Mouse (Mus musculus): Measurements from ENCODE around the gene Cct8. TPM values are rescaled to one million over a fixed set of nuclear protein-coding genes. Genes with fewer than 3 reads are reported as not detected.

The Cct8 gene
- total RNA-seq, 2 experiments from 2014 or later: 163 to 390 TPM

DNA sequence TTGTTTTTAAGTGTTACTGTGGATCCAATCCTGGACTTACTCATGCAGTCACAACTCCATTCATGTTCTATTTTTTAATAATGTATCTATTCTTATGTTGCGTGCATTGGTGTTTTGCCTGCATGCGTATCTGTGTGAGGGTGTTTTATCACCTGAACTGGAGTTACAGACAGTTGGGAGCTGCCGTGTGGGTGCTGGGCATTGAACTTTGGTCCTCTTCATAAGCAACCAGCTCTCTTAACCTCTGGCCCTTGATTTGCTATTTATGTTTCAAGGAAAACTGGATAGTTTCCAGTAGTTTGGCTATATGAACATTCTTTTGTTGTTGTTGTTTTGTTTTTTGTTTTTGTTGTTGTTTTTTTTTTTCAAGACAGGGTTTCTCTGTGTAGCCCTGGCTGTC lies 50.1 kb downstream of the Cct8 start:
- no peak for ATAC-seq (ENCODE audit: poor library complexity, severe bottlenecking)

DNA sequence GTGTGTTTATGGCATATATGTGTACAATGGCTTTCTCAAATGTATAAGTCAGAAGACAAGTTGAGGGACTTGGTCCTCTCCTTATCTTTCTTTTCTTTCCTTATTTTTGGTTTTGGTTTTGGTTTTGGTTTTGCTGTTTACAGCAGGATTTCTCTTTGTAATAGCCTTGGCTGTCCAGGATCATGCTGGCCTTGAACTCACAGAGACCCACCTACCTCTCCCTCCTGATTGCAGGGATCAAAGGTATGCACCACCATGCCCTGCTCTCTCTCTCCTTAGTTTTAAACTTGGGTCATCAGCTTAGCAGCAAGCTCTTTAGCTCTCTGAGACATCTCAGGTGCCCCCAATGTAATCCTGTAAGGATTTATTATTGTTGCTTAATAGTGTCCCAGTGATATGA lies 50.6 kb downstream of the Cct8 start:
- ATAC-seq (ENCODE audit: poor library complexity, severe bottlenecking): no peak

DNA sequence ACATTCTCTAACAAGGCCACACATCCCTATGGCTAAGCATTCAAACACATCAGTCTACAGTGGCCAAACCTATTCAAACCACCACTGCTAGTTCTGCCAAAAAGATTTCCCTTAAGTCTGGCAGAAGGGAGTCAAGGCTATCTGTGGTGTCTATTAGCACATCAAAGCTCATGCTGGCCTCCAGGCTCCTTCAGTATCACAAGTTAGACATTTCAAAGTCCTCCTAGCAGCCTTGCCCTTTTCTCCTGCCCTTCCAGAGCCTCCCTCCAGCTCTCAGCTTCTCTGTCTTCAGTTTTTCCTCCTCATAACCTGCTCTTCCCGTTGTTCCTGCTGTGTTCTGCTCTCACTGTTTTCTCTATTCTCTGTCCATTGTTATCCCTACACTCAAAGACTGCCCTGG lies 51.6 kb downstream of the Cct8 start:
- ATAC-seq (ENCODE audit: poor library complexity, severe bottlenecking): no peak

DNA sequence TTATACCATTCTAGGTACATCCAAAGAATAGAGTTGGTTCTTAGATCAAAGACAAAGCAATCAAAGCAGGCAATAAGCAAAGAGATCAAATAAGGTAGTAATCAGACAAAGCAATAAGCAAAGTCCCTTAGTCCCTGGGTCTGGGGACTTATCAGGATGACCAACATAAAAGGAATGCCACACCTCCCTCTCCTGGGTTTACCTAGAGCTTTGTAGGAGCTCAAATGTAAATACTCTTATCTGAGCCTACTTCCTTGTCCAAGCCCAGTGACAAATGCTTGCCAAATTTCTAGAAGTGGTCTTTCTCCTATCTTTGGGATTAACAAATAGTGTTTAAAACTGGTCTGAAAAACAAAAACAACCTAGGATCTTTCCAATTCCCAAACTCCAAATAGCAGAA lies 52.4 kb downstream of the Cct8 start:
- no peak for ATAC-seq (ENCODE audit: poor library complexity, severe bottlenecking)

DNA sequence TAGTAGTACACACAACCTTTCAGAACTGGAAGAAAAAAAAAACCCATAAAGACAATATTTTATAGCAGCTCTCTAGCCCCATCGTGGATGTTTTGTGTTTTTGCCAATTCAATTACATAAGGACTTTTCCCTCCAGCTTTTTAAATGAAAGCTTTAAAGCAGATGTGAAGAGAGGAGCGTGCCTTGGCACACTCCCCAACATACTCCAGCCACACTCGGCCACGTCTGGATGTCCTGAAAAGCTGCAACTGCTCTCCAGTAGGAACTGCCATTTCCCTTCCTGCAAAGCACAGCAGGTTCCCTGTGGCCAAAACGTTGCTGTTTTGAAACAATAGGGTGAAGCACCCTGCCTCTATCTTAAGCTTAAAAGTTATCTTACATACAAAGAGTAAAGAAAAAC lies 53.4 kb downstream of the Cct8 start:
- no peak for ATAC-seq (ENCODE audit: poor library complexity, severe bottlenecking)

DNA sequence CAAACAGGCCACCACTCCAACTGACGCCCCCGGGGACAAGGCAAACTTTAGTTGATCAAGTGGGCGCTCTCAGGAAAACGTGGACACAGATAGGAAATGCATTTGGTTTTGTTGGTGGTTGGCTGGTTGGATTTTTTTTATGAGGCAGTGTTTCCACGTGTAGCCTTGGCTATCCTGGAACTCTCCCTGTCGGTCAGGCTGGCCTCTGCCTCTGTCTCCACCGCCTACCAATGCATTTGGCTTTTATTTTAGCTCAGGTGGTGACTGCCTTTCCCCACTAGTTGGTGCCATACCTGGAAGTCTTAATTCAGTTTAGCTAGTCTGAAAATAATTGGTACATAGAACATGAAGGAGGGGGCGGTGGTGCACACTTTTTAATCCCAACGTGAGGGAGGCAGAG lies 54.6 kb downstream of the Cct8 start:
- ATAC-seq (ENCODE audit: poor library complexity, severe bottlenecking): peak; percentile 20

DNA sequence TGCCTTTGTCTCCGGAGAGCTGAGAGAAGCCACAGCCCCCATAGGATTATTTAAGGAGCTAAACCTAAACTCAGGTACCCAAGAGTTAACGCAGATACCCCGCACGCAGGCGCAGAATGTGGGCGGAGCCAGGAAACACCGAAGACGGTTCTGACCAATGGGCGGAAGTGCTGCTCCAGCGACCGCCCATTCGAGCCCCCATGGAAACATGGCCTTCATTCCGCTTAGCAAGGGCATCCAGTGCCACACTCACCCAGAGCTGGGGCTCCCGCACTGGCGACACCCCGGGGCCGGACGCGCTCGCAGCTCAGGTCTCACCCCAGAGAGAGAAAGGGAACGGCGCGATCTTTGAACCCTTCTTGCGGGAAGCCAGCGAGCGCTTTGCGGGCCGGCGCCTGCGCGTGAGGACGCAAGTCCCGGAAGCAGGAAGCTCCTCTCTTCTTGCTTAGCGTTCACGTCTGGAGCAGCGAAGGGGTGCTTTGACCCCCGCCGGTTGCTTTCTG lies 55.4 kb downstream of the Cct8 start, which contains the start of gene Rwdd2b:
Gene Rwdd2b (minus strand): TSS at position 390 of the 503 bp plus-strand sequence.
- ATAC-seq (ENCODE audit: poor library complexity, severe bottlenecking): peak; percentile 97

DNA sequence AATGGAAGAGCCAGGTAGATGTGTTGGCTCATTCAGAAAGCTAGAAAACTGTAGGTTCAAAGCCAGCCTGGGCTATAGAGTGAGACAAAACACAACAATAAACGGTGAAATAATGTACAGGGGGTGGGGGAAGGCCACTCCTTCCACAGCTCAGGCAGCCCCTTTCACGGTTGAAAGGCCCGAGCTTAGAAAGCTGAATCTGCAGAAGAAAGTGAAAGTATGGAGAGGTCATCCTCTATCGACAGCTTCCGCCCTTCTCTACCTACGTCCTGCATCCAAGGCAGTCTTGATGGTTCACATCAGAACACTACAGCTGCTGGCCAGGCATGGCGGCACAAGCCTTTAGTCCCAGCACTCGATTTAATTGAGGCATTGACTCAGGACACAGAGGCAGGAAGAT lies 57.0 kb downstream of the Cct8 start:
- no peak for ATAC-seq (ENCODE audit: poor library complexity, severe bottlenecking)

DNA sequence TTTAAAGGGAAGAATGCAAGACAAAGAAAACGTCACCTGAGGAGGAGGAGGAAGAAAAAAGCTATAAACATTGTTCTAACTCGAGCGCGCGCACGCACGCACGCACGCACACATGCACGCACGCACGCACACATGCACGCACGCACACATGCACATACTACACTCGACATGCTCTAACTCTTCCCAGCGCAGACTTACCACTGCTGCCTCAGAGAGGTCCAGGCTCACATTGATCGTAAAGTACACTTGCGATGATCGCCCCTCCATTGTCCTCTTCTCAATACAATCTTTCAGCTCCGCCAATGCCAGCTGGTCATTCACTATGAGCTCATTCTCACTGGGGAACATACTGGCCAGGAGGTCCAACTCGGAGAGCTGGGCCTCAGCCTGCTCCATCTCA lies 58.6 kb downstream of the Cct8 start:
- ATAC-seq (ENCODE audit: poor library complexity, severe bottlenecking): no peak

DNA sequence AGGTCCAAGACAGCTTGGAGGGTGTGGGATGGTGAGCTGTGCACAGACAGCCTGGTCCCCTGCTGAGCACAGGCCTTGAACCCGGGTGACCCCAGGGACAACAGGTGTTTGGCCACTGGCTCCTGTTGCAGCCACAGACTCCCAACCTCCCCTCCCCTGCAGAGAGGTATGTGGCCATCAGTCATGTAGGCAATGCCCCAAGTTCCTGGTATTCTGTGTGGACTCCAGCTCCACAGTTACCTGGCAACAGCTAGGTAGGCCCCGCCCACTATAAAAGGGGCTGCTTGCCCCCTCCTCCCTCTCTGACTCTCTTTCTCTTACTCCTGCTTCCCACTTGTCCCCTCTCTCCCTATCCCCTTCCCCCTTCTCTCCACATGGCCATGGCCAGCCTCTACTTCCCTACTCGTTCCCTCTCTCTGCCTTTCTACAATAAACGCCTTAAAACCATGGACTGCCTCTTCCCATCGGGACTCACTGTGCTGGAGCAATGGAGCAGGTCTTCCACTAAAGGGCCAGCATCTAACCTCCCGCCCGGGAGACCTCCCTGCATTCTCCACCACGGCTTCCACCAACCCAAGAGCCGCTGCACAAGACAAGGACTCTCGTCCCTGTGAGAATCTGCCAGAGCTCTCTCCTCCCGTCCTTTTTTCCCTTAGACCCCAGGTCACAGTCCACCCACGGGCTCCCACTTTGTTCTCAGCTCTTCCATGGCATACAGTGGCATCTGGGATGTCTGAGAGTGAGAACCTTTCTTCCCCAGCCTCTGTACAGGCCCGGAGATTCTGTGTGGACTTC lies 60.1 kb downstream of the Cct8 start:
- ATAC-seq (ENCODE audit: poor library complexity, severe bottlenecking): no peak

DNA sequence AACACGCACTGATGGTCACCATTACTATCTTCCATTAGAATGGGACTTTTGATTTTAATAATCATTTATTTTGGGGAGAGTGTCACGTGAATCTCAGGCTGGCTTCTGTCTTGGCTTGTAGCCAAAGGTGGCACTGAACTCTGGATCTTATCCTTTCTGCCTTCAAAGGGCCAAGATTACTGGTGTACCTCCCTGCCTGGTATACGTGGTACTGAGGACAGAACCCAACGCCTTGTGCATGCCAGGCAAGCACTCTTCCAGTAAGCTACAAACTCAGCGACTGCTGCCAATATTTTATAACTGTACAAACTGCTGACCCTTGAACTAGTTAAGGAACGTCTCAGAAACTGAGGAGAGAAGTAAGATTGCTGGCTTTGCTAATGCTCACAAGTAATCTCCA lies 60.7 kb downstream of the Cct8 start:
- no peak for ATAC-seq (ENCODE audit: poor library complexity, severe bottlenecking)

DNA sequence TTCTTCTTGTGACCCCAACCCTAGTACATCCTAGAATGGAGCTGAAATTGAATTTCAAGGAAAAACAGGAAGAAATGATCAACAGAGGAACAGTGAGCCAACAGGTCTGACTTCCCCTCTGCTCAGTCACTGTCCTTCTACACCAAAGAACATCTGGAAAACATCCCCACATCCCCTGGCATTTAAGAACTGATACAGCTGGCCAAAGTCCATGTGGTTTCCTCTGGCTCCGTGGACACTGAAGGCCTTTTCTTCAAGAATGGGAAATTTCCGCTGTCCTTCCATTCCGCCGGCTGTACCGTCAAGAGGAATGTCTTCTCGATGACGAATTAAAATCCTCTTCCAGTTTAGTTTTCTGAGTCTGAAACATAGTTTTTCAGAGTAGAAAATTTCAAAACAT lies 61.4 kb downstream of the Cct8 start:
- no peak for ATAC-seq (ENCODE audit: poor library complexity, severe bottlenecking)

Other genes starting within 250 kb of the Cct8 start
- gene N6amt1, start 141.7 kb downstream of the Cct8 start, total RNA-seq (2015): 9.1 and 9.5 TPM in 2 replicates
- gene N6amt1, start 141.7 kb downstream of the Cct8 start, total RNA-seq (2017): 6.3 and 6.9 TPM in 2 replicates
- gene Ltn1, start 63.3 kb downstream of the Cct8 start, total RNA-seq (2015): 22.2 and 23.6 TPM in 2 replicates
- gene Ltn1, start 63.3 kb downstream of the Cct8 start, total RNA-seq (2017): 21.9 and 22.1 TPM in 2 replicates
- gene Rwdd2b, start 55.3 kb downstream of the Cct8 start, total RNA-seq (2015): 7.0 and 7.8 TPM in 2 replicates
- 9.9 and 12.1 TPM in 2 replicates for gene Rwdd2b, start 55.3 kb downstream of the Cct8 start, total RNA-seq (2017)
- 49.7 and 73.0 TPM in 2 replicates for gene Usp16, start 41.2 kb downstream of the Cct8 start, total RNA-seq (2015)
- gene Usp16, start 41.2 kb downstream of the Cct8 start, total RNA-seq (2017): 57.2 and 90.2 TPM in 2 replicates
- gene Map3k7cl, start 57.5 kb upstream of the Cct8 start, total RNA-seq (2015): not detected in 2 replicates
- not detected in 2 replicates for gene Map3k7cl, start 57.5 kb upstream of the Cct8 start, total RNA-seq (2017)
- 52.2 and 53.5 TPM in 2 replicates for gene Bach1, start 203.1 kb upstream of the Cct8 start, total RNA-seq (2015)
- 90.8 and 98.4 TPM in 2 replicates for gene Bach1, start 203.1 kb upstream of the Cct8 start, total RNA-seq (2017)

Measured in megakaryocyte, adult 5-6 weeks (primary cell).